Mouse (Mus musculus) frontal cortex, adult 2 months (tissue): ENCODE measurements around the gene Nfx1. TPM values are rescaled to one million over a fixed set of nuclear protein-coding genes. Genes with fewer than 3 reads are reported as not detected.

Experiments
- DNase-seq, 2 experiments: peaks; one replicate each; pipeline ENCODE4 v3.0.0; 2022; ENCODE audit warnings: low spot score in 1 of 2; ENCODE audit errors: extremely low spot score in 1 of 2
- polyA plus RNA-seq: library from polyadenylated mRNA; depleted of rRNA; stranded (reverse); fragments of >200 nt; gene quantifications from 2 replicates; pipeline ENCODE4 v1.2.3, GENCODE M21; 2012

Gene Nfx1
- polyA plus RNA-seq, 1 experiment, result 103 TPM

DNA sequence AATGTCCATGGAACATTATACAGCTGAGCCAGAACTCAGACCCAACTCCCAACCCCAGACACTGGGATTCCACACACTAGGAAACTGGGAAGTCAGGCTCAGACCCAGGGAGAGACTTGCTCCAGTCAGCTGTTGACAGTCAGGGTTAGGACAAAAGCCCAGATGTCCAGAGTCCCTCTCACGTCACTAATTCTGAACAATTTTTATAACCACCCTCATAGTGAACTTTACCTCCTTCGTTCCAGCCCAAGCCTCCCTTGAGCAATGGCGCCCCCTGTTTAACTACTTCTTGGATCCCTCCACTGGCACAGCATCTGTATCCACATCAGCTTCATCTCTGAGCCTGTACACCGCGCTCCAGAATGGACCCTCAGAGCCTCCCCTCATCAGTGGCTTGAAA is 73.3 kb downstream of the Nfx1 start:
- no peak for DNase-seq

DNA sequence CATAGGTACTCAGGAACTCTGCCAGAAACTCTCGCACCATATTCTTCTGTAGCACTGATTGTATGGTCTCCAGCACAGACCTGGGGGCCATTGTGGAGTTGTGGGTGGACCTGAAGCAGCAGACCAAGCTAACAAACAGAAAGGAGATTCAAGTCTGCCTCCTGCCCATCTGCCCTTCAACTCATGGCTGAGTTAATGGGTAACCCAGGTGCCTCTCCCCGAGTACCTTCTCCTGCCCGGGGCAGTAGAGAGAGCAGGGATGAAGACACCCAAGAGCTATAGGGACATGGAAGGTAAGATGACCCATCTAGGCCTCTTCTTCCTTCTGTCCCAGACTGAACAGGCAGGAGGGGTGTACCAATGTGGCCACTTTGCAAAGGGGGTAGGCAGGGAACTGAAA is 74.6 kb downstream of the Nfx1 start:
- no peak for DNase-seq

DNA sequence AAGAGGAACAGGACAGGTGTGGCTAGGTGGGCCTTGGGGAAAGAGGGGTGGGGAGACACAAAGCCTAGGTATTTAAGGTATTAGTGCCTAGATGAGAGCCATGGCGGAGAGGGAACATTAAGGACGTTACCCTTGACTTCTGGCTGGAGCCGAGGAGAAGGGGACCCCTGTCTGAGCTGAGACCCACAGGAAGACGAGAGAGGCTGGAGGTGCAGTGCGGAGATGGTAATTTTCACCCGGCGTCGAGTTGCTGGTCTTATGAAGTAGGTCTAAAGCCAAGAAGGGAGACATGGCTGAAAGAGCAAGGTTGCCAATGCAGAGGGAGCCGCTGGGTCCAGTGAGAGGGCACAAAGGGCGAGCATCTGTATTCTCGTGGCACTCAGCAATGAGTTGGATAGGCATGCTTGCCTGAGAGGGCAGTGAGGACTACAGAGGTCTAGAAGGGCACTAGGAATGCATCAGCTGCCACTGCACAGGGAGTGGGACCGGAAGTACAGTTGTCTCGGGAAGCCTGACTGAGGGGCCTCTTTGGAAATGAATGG is 75.6 kb downstream of the Nfx1 start:
- DNase-seq, result no peak

DNA sequence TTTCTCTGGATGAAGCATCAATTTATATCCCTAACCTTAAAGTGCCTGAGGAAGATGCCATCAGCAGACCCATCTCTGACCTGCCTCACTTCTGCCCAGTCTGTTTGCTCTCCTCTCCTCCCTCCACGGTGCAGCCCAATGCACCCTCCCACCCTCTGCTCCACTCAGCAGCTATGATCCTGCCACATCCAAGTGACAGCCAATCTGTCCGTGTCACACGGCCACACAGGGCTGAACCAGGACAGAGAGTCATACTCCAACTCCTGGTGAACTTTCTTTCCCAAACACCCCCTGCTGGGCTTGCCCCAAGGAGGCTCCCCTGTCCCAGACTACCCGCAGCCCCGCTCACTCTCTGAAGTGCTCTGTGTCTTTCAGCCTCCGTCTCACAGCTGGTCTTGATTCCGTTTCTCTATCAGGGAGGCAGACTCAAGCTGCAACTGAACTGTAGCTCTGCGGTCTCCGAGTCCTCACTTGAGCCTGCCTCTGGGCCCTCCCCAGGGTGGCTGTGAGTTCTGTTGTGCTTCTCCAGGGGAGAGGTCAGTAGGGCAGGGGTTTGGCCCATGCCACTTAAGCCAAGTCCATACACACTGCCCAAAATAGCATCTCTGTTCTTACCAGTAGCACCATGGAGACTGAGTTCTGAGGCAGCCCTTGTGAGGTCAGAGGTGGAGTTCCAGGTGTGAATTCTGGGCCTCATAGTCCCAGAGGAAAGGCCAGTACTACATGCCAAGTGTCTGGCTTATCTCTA is 77.0 kb downstream of the Nfx1 start, which contains the start of gene Aqp7:
TSS of gene Aqp7 (minus strand) at position 616 of the 748 bp plus-strand sequence.
- no peak for DNase-seq

DNA sequence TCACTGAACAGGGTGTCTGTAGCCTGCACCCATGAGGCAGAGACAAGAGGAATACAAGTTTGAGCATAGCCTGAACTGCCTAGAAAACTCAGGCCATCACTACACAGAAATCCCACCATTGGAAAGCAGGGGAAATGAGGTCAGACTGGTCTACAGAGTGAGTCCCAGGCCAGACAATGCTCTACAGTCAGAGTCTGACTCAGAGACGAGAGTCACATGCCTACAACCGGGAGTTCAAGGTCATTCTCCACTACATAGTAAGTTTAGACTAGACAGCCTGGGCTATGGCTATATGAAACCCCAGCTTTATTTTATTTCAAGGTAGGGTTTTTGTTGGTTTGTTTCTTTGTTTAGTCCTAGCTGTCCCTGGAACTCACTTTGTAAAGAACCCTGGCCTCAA is 78.2 kb downstream of the Nfx1 start:
- no peak for DNase-seq

DNA sequence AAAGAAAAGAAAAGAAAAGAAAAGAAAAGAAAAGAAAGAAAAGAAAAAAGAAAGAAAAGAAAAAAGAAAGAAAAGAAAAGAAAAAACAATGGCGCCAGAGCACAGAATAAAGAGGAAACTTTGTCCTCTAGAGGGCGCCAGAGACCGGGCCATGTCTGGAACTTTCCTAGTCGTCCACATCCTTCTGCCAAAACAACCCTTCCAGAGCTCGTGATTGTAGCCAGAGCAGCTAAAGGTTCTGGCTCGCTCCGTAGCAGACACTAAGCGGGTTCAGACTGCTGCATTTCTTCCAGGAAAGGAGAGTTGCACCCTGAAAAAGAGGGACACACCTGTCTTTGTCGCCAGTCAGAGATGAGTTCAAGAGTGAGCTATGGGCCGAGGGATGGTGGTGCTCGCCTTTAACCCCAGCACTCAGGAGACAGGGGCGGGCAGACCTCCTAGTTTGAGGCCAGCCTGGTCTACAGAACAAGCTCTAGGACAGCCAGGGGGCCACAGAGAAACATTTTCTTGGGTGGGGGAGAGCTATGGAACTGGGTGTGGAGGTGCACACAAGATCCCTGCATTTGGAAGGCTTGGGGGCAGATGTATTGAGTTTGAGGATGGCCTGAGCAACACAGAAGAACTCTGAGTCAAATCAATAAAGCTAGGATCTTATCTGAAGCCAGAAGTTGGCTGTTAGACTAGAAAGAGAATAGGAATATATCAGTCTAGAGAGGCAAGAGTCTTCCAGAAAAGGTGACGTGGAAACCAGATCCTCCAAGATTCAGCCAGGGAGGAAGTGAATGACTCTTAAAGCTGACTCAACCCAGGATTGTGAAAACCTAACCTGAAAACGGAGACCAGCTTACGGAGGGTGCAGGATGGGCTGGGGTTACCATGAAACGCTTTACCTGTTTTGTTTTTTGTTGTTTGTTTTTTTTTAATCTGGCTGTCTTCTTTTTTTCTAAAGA is 80.3 kb downstream of the Nfx1 start:
- peak; percentile 48 to 95 for DNase-seq

DNA sequence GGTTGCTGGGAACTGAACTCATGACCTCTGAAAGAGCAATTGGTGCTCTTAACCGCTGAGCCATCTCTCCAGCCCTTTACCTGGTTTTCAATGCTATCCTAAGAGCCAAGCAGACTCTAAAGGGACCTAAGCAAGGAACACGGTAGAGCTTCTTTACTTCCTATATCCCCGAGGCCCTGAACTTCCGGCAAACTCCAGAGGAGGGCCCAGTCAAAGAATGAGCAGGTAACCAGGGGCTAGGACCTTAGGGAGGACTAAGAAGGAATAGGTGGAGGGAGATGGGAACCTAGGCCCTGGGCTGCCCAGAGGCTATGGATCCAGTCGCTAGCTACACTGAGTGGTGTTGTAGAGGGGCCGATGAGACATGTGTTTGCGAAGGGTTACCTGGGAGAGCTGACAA is 81.1 kb downstream of the Nfx1 start:
- DNase-seq, result no peak

DNA sequence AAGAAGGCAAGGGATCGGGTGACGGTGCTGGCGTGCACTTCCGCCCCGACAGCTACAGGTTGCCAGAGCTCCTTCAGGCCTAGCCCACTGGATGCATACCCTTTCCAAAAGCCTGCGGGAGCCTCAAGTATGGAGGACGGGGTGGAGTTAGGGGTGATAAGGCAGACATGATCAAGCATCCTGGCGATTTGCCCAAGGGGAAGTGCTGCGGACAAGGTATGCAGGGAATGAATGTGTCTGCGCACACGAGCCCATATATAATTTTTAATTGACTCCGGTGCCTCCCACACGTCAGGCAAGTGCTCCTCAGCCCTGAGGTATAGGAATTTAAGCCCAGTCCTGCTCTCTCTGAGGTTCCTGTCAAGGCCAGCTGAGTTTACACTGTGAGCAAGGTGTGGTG is 84.4 kb downstream of the Nfx1 start:
- DNase-seq, result no peak

DNA sequence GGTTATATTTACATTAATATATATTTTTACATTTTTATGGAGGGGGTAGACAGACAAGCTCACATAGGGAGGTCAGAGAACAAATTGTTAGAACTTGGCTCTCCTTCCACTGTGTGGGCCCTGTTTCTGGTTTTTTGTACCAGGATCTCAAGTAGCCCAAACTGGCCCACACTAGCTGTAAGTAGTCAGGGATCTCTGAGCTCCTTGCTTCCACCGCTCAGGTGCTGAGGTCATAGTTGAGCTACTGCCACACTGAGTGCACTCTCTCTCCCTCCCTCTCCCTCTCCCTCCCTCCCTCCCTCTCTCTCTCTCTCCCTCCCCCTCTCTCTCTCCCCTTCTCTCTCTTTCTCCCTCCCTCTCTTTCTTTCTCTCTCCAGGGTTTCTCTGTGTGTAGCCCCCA is 85.5 kb downstream of the Nfx1 start:
- DNase-seq, result no peak

DNA sequence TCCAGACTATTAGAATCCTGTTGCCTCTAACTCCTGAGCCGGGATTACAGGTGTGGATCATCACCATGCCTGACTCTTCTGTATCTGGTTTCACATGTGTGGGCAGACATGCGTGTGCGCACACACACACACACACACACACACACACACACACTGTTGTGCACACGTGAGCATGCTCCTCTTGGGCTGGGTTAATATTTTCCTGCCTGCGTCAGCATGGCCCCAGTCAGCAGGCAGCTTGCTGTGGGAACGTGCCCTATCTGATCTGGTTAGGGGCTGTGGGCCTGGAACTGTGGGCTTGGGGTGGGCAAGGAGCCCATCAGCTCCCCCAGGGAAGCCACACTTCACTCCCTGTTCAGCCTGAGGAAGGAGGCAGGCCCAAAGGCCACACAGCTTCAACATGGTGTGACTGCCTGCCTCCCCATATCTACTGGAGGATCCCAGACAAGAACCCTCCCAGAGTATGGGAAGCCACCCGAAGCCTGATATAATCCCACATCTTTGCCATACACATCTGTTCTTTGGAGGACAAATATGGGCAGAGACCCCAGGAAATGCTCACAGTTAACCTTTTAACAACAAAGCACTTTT is 86.1 kb downstream of the Nfx1 start:
- no peak for DNase-seq

DNA sequence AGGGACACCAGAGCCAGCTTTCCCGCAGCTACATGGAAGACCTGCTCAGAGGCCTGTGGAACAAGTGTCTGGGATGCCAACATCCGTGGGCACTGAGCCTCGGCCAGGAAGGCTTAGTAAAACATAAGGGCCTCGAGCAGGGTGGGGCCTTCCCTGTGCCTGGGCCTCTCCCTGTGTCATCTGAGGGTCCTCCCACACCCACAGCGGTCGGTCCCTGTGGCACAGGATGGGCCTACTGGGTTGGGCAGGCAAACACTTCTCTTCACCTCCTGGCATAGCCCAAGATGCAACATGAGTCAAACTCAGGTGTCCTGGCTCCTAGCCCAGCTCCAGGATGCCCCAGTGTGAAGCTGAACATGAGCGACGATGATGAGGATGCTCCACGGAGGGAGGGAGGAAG is 86.7 kb downstream of the Nfx1 start:
- no peak for DNase-seq

DNA sequence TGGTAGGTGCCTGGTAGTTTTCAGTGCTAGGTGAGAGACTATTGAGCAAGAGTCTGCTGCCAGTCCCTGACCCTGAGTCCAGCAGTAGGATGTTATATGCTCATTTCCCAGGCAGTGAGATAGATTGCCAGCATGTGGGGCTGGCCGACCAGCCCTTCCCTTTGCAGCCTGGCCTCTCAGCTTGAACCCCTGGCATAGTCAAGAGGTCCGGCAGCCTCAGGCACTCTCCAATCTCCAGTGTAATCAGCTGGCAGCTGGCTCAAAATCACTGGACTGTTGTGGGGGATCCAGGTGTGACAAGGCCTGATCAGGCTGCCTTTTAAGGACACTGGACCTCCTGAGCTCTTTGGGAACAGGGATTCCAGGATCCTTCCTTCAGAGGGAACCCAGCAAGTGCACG is 92.6 kb downstream of the Nfx1 start:
- no peak for DNase-seq

DNA sequence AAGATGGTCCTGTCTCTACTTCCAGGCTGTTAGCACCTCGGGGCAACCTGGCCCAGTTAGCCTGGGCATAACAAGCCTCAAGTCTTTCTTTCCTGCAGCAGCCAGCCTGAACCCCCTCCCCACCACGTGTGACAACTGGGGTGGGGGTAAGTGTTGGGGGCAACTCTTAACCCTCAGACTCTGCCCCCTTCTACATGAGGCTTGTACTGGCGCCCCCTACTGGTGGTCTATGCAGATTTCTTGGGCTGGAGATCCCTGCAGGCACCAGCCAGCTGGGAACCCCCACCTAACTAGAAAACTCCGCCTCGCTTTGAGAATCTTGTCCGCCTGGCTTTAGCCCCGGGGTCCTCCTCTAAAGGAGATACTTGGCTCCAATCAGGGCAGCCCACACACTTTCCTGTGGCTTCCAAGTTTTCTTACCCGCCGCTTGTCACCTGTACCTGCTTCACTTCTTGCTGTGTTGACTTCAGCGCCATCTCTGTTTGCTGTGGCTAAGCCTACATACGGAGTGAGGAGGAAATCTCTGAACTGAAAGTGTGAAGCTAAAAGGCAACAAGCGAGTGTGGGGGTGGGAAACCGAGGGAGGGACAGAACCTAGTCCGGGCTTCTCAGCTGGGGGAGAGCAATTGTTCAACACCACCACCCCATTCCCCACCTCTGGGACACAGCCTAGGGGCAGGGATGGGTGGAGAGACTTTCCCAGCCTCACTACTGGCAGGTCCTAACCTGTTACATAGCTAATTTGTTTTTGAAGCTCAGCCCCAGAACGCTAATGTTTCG is 93.4 kb downstream of the Nfx1 start:
- DNase-seq, result peak in 1 of 2 experiments; percentile 23

DNA sequence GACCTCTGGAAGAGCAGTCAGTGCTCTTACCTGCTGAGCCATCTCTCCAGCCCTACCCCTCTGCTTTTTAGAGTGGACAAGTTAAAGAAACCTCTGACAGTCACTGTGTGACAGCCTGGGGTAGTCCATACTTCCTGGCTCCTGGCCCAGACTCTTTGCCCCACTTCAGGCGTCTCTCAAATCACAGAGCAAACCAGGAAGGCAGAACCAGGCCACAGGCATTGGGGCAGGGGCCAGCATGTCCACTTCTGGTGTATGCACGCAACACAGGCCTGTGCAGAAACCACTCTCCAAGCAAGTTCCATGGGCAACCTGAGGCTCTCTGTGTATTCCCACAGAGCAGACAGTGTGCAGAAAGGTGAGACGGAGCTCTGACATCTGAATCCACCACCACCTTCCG is 94.5 kb downstream of the Nfx1 start:
- no peak for DNase-seq

DNA sequence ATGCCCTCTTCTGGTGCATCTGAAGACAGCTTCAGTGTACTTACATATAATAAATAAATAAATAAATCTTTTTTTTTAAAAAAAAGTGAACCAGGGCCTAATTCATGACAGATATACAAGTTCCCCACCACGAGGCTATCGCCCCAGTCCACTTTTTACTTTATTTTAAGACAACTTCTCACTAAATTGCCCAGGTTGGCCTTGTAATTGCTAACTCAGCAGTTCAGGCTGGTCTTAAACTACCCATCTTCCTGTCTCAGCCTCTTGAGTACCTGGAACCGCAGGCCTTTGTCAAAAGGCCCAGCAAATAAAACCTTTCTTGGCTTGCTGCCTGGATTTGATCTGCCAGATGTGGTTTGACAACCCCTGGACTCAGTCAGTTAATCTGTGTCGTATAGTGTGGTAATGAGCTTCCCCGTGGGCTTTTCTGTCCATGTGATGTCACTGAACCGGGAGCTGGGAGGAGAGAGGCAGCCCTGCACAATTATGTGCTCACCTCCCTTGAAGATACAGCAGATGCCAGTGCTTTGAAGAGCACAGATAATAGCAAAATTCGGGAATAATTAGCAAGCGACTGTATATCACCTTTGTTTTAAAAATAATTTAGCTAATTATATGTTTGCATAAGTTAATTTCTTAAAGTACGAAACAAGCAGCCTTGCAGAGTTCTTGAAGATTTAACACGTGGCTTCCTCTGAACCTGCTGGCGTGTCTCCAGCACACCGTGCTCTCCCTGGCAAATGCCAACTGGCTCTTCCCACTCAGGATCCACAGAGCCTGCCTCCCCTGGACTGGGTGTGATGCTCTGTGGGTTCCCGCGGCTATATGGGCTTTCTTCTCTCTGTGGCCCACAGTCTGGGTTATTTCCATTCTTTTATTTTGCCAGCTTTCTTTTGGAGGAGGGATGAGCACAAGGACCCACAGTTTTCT is 101.1 kb downstream of the Nfx1 start:
- no peak for DNase-seq

DNA sequence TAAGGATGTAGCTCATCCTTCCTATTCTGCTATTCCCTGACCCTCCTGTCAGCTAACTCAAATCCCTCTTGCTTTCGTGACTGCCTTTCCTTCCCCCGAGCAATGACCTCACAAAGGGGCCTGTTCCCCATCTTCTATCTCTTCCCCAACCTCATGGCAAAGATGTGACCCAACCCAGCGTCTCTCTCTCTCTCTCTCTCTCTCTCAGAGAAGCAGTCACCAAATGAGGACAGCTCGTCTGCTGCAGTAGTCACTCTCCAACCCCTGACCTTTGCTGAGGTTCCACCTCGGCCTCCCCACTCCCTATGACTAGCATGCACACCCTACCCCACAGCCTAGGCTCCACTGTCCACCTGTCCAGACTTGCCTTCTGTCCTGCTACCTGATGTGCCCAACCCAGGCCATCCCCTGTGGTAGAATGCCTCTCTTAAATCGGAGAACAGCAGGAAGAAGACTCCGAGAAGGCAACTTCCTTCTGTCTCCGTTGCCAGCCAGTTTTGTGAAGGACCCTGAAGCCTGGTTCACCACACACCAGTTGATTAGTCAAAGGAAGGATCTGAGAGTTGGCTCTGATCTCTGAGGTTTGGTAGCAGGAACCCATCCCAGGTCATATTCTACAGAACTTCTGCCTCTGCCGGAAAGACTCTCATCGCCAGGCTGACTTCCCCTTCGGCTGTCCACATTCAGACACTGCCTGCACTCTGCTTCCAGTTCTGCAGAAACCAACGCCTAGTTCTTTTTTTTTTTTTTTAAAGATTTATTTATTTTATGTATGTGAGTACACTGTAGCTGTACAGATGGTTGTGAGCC is 102.5 kb downstream of the Nfx1 start:
- DNase-seq, result no peak

DNA sequence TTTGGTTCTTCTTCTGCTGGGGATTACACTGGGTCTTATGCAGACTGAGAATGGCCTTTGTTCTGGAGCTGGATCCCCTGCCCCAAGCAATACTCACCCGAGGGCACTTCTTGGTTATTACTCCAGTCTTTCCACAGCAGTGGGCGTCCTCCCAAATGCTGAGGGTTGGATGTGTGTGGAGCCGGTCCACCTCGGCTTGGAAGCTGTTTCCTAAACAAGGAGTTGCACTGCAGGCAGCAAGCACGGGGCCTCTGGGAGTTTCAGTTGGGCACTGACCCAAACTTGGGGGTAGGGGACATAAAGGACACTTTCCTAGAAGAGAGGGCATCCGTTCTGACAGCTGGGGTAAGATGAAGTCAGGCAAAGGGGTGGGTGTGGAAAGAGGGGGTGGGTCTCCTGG is 103.8 kb downstream of the Nfx1 start:
- no peak for DNase-seq
